Mouse (Mus musculus) lung, adult 2 months (tissue): Measurements from ENCODE around the gene Gm17660. TPM values are rescaled to one million over a fixed set of nuclear protein-coding genes. Genes with fewer than 3 reads are reported as not detected.

Experiments
- DNase-seq: peaks from one replicate; pipeline ENCODE4 v3.0.0; 2022
- H3K4me1 ChIP-seq: fragments of 200-500 bp; 2 replicates; pipeline ENCODE4 v1.6.1; 2011; ENCODE audit warnings: low read length; ENCODE audit not compliant: control insufficient read depth, insufficient read depth
- H3K4me3 ChIP-seq: fragments of 200-500 bp; replicated peaks from 2 replicates; pipeline ENCODE3; 2011; ENCODE audit warnings: low read depth, mild to moderate bottlenecking, control low read depth, low read length; ENCODE audit errors: extremely low read depth
- CTCF ChIP-seq: fragments of 200-500 bp; IDR thresholded peaks from 2 replicates; pipeline ENCODE4 v1.5.1; 2011; ENCODE audit warnings: mild to moderate bottlenecking, low read length, control low read depth; ENCODE audit not compliant: insufficient read depth
- POLR2A ChIP-seq: fragments of 200-500 bp; IDR thresholded peaks from 2 replicates; pipeline ENCODE4 v1.6.1; 2011; ENCODE audit warnings: low read depth, mild to moderate bottlenecking, control low read depth, low read length, borderline replicate concordance; ENCODE audit errors: extremely low read depth
- WGBS: fragments of 180-500 bp; shearing (Covaris S2); methylation state at CpG from one replicate; pipeline ENCODE4 v1.1.7; 2018; 5-methylcytosine and 5-hydroxymethylcytosine counted together
- polyA plus RNA-seq: library from polyadenylated mRNA; depleted of rRNA; stranded (reverse); fragments of >200 nt; gene quantifications from 2 replicates; pipeline ENCODE4 v1.2.3, GENCODE M21; 2012

Gm17660 gene
- polyA plus RNA-seq, 1 experiment, result not detected

- DNase-seq, result no peak
- 85% methylated on average over 9 of the region's 9 CpGs for WGBS
- Histone ChIP-seq H3K4me3 (no peak overlapping the region), H3K4me1 (no peaks in the 10 kb centered on the region)
- no peak for TF ChIP-seq CTCF
- TF ChIP-seq POLR2A, result no peak
Observed at GRCm38 (mm10) chr5:104085366-104085765, 8.0 kb upstream of the Gm17660 start.

- TF ChIP-seq CTCF (no peak), POLR2A (no peak)
- WGBS, result 78% methylated on average over 6 of the region's 6 CpGs
Observed at GRCm38 (mm10) chr5:104080736-104081135, 3.3 kb upstream of the Gm17660 start.

GRCm38 (mm10) chr5:104076361-104076760 lies 1.0 kb downstream of the Gm17660 start:
- Histone ChIP-seq H3K4me3 (no peak overlapping the region), H3K4me1 (peaks cover 3% of the 10 kb centered on the region; the same call in 1 of the 2 replicates)
- no peak for DNase-seq
- no peak for TF ChIP-seq POLR2A
- WGBS, result 47% methylated on average over 10 of the region's 10 CpGs

More at GRCm38 (mm10) chr5:104080736-104081135, 3.3 kb upstream of the Gm17660 start:
- DNase-seq, result no peak
- no peaks in the 10 kb centered on the region for H3K4me1 ChIP-seq
- no peak overlapping the region for H3K4me3 ChIP-seq

DNA sequence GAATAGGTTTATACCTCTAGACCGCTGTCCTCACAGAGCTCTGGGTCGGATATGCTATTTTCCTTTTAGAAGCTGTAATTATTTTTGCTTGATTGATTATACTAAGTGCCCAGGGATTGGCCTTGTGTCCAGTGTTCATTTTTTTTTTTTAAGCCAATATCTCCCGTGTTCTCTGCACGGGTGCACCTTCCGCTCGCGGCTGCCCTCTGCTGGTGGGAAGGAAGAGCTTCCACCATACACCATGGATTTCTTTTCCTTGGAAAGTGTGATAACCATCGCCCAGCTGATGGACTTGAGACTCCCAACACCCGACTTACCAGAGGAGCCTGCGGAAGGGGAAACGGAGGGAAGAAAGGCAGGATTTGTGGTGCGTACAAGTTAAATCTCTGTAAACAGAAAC lies 3.0 kb downstream of the Gm17660 start:
- WGBS, result 18% methylated on average over 12 of the region's 12 CpGs
- DNase-seq, result peak; percentile 74

DNA sequence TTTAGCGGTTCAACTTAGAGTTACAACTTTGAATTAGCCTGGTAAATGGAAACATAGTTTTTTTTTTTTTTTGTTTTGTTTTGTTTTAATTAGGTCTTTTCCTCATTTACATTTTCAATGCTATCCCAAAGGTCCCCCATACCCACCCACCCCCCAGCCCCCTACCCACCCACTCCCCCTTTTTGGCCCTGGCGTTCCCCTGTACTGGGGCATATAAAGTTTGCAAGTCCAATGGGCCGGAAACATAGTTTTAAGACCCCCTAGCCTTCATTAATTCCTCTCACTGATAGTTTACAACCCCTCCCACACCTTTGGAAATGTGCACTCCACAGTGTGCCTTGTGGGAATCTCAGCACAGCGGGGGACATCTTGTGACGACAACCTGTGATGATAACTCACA lies 3.8 kb downstream of the Gm17660 start:
- Histone ChIP-seq H3K4me1 (peaks cover 3% of the 10 kb centered on the region; the same call in 1 of the 2 replicates), H3K4me3 (no peak overlapping the region)
- 93% methylated on average over 5 of the region's 5 CpGs for WGBS
- DNase-seq, result no peak
- TF ChIP-seq POLR2A, result no peak
- TF ChIP-seq CTCF, result no peak

More for the DNA sequence above, 3.0 kb downstream of the Gm17660 start:
- Histone ChIP-seq H3K4me1 (peaks cover 3% of the 10 kb centered on the region; the same call in 1 of the 2 replicates), H3K4me3 (peak overlapping the region; percentile 1)
- TF ChIP-seq POLR2A (no peak), CTCF (peak; percentile 87)

DNA sequence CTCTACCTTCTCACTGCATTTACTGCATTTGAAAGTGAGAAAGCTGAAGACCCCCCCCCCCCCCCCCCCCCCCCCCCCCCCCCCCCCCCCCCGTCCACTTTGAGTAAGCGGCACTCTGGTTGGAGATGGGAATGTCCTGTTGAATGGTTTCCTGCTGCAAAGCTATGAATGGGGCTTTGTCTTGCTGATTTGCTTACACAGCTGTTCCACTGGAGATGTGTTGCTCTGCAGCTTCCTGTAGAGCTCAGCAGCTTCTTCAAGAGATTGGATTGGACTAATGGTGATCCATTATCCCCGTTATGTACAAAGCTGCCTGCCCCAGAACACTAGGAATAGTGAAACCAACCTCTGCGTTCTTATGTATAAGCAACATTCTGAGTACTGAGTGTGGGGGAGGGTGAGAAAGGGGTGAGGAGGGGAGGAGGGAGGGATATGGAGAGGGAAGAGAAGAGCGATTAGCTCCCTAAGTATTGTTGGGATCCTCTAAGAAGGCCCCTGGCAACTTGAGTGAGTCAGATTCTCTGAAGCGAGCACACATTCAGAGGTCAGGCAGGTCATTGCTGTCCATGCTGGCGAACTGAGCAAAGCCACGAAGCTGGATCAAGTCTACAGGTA lies 5.0 kb downstream of the Gm17660 start:
- WGBS, result 28% methylated on average over 8 of the region's 8 CpGs
- Histone ChIP-seq H3K4me3 (no peak overlapping the region), H3K4me1 (peaks cover 3% of the 10 kb centered on the region; the same call in 1 of the 2 replicates)
- DNase-seq, result no peak
- no peak for TF ChIP-seq POLR2A
- TF ChIP-seq CTCF, result no peak

GRCm38 (mm10) chr5:104071048-104071447 lies 6.4 kb downstream of the Gm17660 start:
- Histone ChIP-seq H3K4me3 (no peak overlapping the region), H3K4me1 (peaks cover 3% of the 10 kb centered on the region; the same call in 1 of the 2 replicates)
- no peak for TF ChIP-seq CTCF
- no peak for TF ChIP-seq POLR2A
- no peak for DNase-seq
- 65% methylated on average over 4 of the region's 4 CpGs for WGBS

DNA sequence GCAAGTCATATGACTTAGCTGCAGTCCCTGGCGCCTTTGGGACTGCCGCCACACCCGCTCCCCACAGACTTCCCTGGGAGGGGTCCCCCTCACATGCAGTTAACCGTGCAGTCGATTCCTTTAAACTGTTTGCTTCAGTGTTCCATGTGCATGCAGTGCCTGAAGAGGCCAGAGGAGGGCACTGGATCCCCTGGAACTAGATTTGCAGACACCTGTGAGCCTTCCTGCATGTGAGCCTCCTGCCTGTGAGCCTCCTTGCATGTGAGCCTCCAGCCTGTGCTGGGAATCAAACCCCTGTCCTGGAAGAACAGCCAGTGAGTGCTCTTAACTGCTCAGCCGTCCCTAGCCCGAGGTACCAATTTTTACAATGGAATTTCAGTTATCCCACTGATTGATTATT lies 8.7 kb downstream of the Gm17660 start:
- 75% methylated on average over 7 of the region's 7 CpGs for WGBS
- Histone ChIP-seq H3K4me3 (no peak overlapping the region), H3K4me1 (peaks cover 3% of the 10 kb centered on the region; the same call in 1 of the 2 replicates)
- TF ChIP-seq POLR2A, result no peak
- peak; percentile 76 for TF ChIP-seq CTCF
- DNase-seq, result no peak

DNA sequence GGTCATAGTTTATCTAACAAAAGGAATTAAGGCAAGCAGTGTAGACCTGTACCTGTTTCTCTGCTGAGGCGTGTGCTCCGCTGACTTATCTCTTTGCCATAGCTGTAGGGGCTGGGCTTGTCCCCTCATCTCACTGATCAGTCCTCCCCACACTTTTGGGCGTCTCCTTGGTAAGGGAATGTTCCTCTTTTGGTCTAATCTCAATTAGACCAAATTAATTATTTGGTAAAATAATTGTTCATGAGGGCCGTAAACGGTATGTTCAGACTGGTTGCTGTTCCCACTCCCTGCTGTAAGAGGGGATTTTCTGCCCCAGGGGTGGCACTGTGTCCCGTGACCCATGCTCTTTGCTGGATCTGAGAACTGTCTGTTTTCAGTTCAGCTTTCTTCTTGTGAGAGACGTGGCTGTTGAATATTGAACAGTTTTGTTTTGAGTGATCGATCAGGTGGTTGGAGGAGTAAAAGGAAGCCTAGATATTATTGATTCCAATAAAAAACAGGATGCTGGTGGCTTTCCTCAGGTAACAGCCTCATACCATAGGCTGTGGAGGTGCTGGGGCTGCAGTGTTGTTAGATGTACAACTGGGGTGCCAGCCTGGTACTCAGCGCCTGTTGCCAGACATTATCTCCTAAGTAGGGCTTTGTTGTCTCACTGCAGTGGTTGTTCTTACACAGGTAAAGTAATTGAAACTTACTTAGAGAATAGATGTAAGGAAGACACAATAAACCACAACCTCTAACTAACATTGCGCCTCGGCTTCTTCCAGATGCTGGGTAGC lies 14.4 kb downstream of the Gm17660 start:
- DNase-seq, result no peak
- WGBS, result 92% methylated on average over 11 of the region's 11 CpGs
- no peak overlapping the region for H3K4me3 ChIP-seq
- H3K4me1 ChIP-seq, result no peaks in the 10 kb centered on the region
- TF ChIP-seq POLR2A, result no peak
- no peak for TF ChIP-seq CTCF
